ENCODE assay signal across 8 mouse cellular contexts in the genomic region with DNA sequence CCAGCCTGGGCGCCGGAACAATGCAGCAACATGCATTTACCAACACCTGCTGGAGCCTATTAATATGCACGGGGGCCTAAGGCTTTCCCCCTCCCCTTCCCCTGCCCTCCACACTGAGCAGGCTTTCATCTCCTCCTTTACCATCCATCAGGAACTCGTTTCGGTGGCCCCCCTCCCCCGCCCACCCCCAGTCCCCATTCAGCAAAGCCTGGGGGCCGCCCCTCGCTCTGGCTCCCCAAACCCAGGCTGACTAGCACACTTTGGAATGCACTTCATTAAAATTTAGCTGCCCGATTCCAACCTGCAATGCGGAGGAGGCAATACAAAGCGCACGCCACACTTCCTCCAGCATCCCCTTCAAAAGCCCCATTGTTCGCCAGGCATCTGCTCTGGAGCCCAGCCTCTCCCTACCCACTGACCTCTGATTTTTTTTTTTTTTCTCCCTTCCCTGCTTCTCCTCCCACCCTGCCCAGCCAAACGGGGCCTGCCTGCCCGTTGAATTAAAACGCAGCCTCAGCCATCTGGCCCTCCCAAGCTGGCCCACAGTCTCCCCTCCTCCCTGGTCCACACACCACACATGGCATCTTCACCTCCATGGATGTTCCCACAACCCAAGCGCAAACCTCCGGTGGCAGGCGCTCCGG.
DNase-seq lines count a peak whose midpoint lies in the region; ATAC-seq and TF ChIP-seq lines count a peak whose summit lies in the region.

No protein-coding gene starts in this region.

- H3K27ac ChIP-seq in lung, embryonic 14.5 days (ENCODE audit: low read depth), result peak overlapping the region; percentile 85
- peak overlapping the region; percentile 98 for H3K27ac ChIP-seq in hindbrain, embryonic 13.5 days

- H3K27me3 ChIP-seq in lung, embryonic 14.5 days (ENCODE audit: insufficient read depth, low read length), result peaks cover 5% of the 10 kb centered on the region; the same call in 1 of the 2 replicates
- no peaks in the 10 kb centered on the region for H3K27me3 ChIP-seq in hindbrain, embryonic 13.5 days

- H3K4me1 ChIP-seq in lung, embryonic 14.5 days (ENCODE audit: insufficient read depth), result peaks cover 8% of the 10 kb centered on the region
- H3K4me1 ChIP-seq in hindbrain, embryonic 13.5 days (replicated peaks), result peaks cover 43% of the 10 kb centered on the region

- intact Hi-C loops in left cerebral cortex, postnatal 4 days (cut with DNase I), result loop anchor here (10.0 kb wide), 1 partner anchor 132 kb away; no protein-coding TSS in a partner anchor

- H3K4me2 ChIP-seq in lung, embryonic 14.5 days, result peak overlapping the region; percentile 56
- H3K4me2 ChIP-seq in hindbrain, embryonic 13.5 days, result peak overlapping the region; percentile 78

- H3K4me3 ChIP-seq in lung, embryonic 14.5 days (ENCODE audit: low read depth, low read length), result peak overlapping the region; percentile 29
- peak overlapping the region; percentile 59 for H3K4me3 ChIP-seq in hindbrain, embryonic 13.5 days

- peak; percentile 85 for ATAC-seq in lung, embryonic 14.5 days (ENCODE audit: insufficient read depth)
- ATAC-seq in hindbrain, embryonic 13.5 days (ENCODE audit: low FRiP score), result peak; percentile 90

- 2% methylated on average over 19 of the region's 20 CpGs for WGBS in lung, embryonic 14.5 days
- WGBS in hindbrain, embryonic 13.5 days, result under 1% methylated on average over 20 of the region's 20 CpGs

- no peaks in the 10 kb centered on the region for H3K36me3 ChIP-seq in lung, embryonic 14.5 days (ENCODE audit: insufficient read depth)
- no peaks in the 10 kb centered on the region for H3K36me3 ChIP-seq in hindbrain, embryonic 13.5 days

- DNase-seq in lung, embryonic 14.5 days, result peak; percentile 66
- no peak for DNase-seq in lung, postnatal 25 days (ENCODE audit: low spot score)
- peak; percentile 85 for DNase-seq in embryo, embryonic 9.5 days (ENCODE audit: extremely low spot score)
- peak; percentile 88 for DNase-seq in left cerebral cortex, postnatal 4 days
- peak; percentile 57 to 68 for DNase-seq in right cerebral cortex, adult 2 months (ENCODE audit: low spot score in 2 of 2)
- no peak for DNase-seq in ovary, postnatal 36 days (ENCODE audit: low spot score)
- DNase-seq in adrenal gland, postnatal 25 days, result no peak

- no peaks in the 10 kb centered on the region for H3K9me3 ChIP-seq in lung, embryonic 14.5 days (ENCODE audit: low read depth, low read length)
- H3K9me3 ChIP-seq in hindbrain, embryonic 13.5 days, result no peaks in the 10 kb centered on the region

- TF ChIP-seq CTCF in lung, embryonic 14.5 days (IDR thresholded peaks at IDR 0.05; ENCODE audit: low read depth), result no peak

- H3K9ac ChIP-seq in lung, embryonic 14.5 days, result peak overlapping the region; percentile 36
- peak overlapping the region; percentile 91 for H3K9ac ChIP-seq in hindbrain, embryonic 13.5 days

Comparison
In these comparisons a context has a peak if more than half of its experiments do, and no peak if none do; other contexts are left out.
1. DNase-seq: peak in lung, embryonic 14.5 days (single experiment), embryo, embryonic 9.5 days (single experiment), left cerebral cortex, postnatal 4 days (single experiment) and right cerebral cortex, adult 2 months (2 of 2); none in lung, postnatal 25 days (single experiment), ovary, postnatal 36 days (single experiment) and adrenal gland, postnatal 25 days (single experiment).